Mouse (Mus musculus): ENCODE measurements at regions not wholly inside any gene's neighbourhood (a gene's known extent, or its start where the extent isn't known, plus 50 kb on each side); places are given as distances from the start of the nearest gene placed in this dataset.

DNA sequence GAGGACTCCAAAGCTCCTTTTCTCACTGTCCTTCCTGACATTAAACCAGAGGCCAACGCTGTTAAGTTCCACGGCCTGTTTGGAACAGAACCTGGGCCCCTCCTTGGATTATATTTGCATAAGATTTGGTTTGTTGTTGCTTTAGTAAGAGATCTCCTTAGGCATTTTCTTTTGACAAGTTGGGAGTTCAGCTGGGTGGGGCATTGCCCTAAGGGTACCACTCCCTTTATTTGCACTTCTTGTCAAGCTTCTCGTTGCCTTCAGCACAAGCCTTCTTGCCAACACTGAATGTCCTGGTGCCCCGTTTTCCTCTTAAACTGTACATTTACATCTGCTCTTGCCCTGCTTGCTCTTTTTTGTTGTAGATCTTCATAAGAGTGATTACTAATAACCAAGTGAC is 317.5 kb upstream of the Adamts9 start:
- TF ChIP-seq MAFK (IDR thresholded peaks at IDR 0.05; ENCODE audit: borderline replicate concordance, low read depth, low read length) (no peak), JUND (IDR thresholded peaks at IDR 0.05; ENCODE audit: low read depth, low read length) (no peak), UBTF (IDR thresholded peaks at IDR 0.05; ENCODE audit: borderline replicate concordance, insufficient read depth, low read depth, low read length) (no peak), RAD21 (IDR thresholded peaks at IDR 0.05; ENCODE audit: low read depth, low read length) (no peak), USF2 (IDR thresholded peaks at IDR 0.05; ENCODE audit: borderline replicate concordance in 1 of 2, insufficient read depth in 1 of 2, low read depth in 1 of 2, low read length in 2 of 2) (no peak), MEF2A (IDR thresholded peaks at IDR 0.05; ENCODE audit: extremely low read depth, insufficient replicate concordance, low read depth, low read length, poor library complexity, severe bottlenecking) (no peak), MYC (IDR thresholded peaks at IDR 0.05; ENCODE audit: low read depth, low read length) (no peak), RCOR1 (IDR thresholded peaks at IDR 0.05; ENCODE audit: low read depth, low read length) (no peak), ELF1 (IDR thresholded peaks at IDR 0.05; ENCODE audit: low read depth, low read length) (no peak), NRF1 (IDR thresholded peaks at IDR 0.05; ENCODE audit: insufficient read depth, low read depth, low read length, poor library complexity, severe bottlenecking) (no peak), ZMIZ1 (IDR thresholded peaks at IDR 0.05; ENCODE audit: low read depth, low read length) (no peak)
- no peaks in the 10 kb centered on the region for H3K27me3 ChIP-seq (ENCODE audit: control insufficient read depth in 1 of 2, insufficient read depth in 2 of 2, low read length in 2 of 2)
- no peaks in the 10 kb centered on the region for H3K9me3 ChIP-seq (replicated peaks; ENCODE audit: insufficient read depth, low read length)
- no peak overlapping the region for H3K4me3 ChIP-seq (ENCODE audit: control insufficient read depth in 1 of 2, insufficient read depth in 1 of 2, low read depth in 2 of 2, low read length in 2 of 2)
- no peak overlapping the region for H3K9ac ChIP-seq (ENCODE audit: control insufficient read depth, low read depth, low read length, poor library complexity, severe bottlenecking)
- H3K79me2 ChIP-seq (ENCODE audit: control insufficient read depth, insufficient read depth, low read length, poor library complexity), result no peaks in the 10 kb centered on the region
- H3K27ac ChIP-seq (ENCODE audit: control insufficient read depth, low read depth, low read length), result no peak overlapping the region
- H3K4me1 ChIP-seq (ENCODE audit: control insufficient read depth in 1 of 2, insufficient read depth in 2 of 2, low read length in 2 of 2), result no peaks in the 10 kb centered on the region
- DNase-seq (ENCODE audit: low read depth, low spot score), result no peak
- H3K36me3 ChIP-seq (ENCODE audit: control insufficient read depth in 1 of 2, insufficient read depth in 2 of 2, low read length in 2 of 2), result no peaks in the 10 kb centered on the region

DNA sequence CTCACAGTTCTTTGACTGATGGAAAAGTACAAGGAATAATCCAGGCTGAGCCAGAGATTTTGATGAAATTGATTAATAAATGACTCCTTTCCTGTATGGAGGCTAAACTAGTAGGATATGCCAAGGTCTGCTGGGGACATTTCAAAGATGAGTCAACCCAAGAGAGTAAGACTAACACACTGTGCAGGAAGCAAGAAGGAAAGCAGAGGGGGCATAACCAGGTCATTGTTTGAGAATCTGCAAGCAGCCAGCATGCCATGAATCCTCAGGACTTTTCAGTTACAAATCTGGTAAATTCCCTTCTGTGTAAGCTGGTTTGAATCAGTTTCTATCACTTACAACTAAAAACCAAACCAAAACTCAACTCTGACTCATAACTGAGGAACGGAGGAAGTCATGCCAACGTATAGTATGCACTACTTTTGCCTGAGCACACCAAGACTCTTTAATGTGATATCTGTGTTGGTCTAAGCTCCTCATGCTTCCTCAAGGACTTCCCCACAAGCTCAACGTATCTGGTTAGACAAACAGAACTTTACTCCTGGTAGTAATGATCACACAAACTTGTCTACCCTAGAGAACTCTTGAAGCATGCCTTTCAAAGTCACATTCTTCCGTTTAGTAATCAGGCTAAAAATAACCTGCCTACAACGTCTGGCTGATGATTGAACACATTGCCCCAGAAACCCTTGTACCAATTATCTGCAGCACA is 314.0 kb upstream of the Adamts9 start:
- no peak overlapping the region for H3K27ac ChIP-seq (ENCODE audit: control insufficient read depth, low read depth, low read length)
- H3K79me2 ChIP-seq (ENCODE audit: control insufficient read depth, insufficient read depth, low read length, poor library complexity), result no peaks in the 10 kb centered on the region
- no peak for DNase-seq (ENCODE audit: low read depth, low spot score)
- no peak overlapping the region for H3K4me3 ChIP-seq (ENCODE audit: control insufficient read depth in 1 of 2, insufficient read depth in 1 of 2, low read depth in 2 of 2, low read length in 2 of 2)
- H3K9me3 ChIP-seq (replicated peaks; ENCODE audit: insufficient read depth, low read length), result no peaks in the 10 kb centered on the region
- no peaks in the 10 kb centered on the region for H3K4me1 ChIP-seq (ENCODE audit: control insufficient read depth in 1 of 2, insufficient read depth in 2 of 2, low read length in 2 of 2)
- H3K27me3 ChIP-seq (ENCODE audit: control insufficient read depth in 1 of 2, insufficient read depth in 2 of 2, low read length in 2 of 2), result no peaks in the 10 kb centered on the region
- no peaks in the 10 kb centered on the region for H3K36me3 ChIP-seq (ENCODE audit: control insufficient read depth in 1 of 2, insufficient read depth in 2 of 2, low read length in 2 of 2)
- TF ChIP-seq MYB (IDR thresholded peaks at IDR 0.05; ENCODE audit: low read depth, low read length), result no peak
- TF ChIP-seq NELFE (IDR thresholded peaks at IDR 0.05; ENCODE audit: low read depth, low read length), result no peak
- no peak for TF ChIP-seq CHD2 (IDR thresholded peaks at IDR 0.05; ENCODE audit: low read length)
- TF ChIP-seq RAD21 (IDR thresholded peaks at IDR 0.05; ENCODE audit: low read depth, low read length), result no peak
- TF ChIP-seq UBTF (IDR thresholded peaks at IDR 0.05; ENCODE audit: borderline replicate concordance, insufficient read depth, low read depth, low read length), result no peak
- no peak for TF ChIP-seq ZMIZ1 (IDR thresholded peaks at IDR 0.05; ENCODE audit: low read depth, low read length)
- TF ChIP-seq BHLHE40 (IDR thresholded peaks at IDR 0.05; ENCODE audit: borderline replicate concordance, low read depth, low read length), result no peak
- TF ChIP-seq ZC3H11A (IDR thresholded peaks at IDR 0.05; ENCODE audit: low read depth, low read length), result no peak
- TF ChIP-seq CTCF (IDR thresholded peaks at IDR 0.05 in 2 of 3, conservative IDR thresholded peaks at IDR 0.05 in 1 of 3; ENCODE audit: control insufficient read depth in 1 of 3, insufficient read depth in 1 of 3, low read depth in 2 of 3, low read length in 3 of 3, poor library complexity in 1 of 3, severe bottlenecking in 1 of 3), result no peak
- TF ChIP-seq MAX (IDR thresholded peaks at IDR 0.05; ENCODE audit: low read length), result no peak
- TF ChIP-seq SIN3A (IDR thresholded peaks at IDR 0.05; ENCODE audit: low read length), result no peak
- no peak for TF ChIP-seq POLR2AphosphoS5 (IDR thresholded peaks at IDR 0.05; ENCODE audit: borderline replicate concordance, low read depth, low read length)
- TF ChIP-seq ELF1 (IDR thresholded peaks at IDR 0.05; ENCODE audit: low read depth, low read length), result no peak
- no peak for TF ChIP-seq TBP (IDR thresholded peaks at IDR 0.05; ENCODE audit: low read depth, low read length)
- no peak for TF ChIP-seq MYC (IDR thresholded peaks at IDR 0.05; ENCODE audit: low read depth, low read length)
- TF ChIP-seq NRF1 (IDR thresholded peaks at IDR 0.05; ENCODE audit: insufficient read depth, low read depth, low read length, poor library complexity, severe bottlenecking), result no peak
- TF ChIP-seq TCF12 (IDR thresholded peaks at IDR 0.05; ENCODE audit: low read depth, low read length), result no peak
- no peak for TF ChIP-seq ZNF384 (IDR thresholded peaks at IDR 0.05; ENCODE audit: low read depth, low read length)
- no peak for TF ChIP-seq POLR2A (IDR thresholded peaks at IDR 0.05; ENCODE audit: control insufficient read depth in 1 of 2, insufficient read depth in 1 of 2, low read depth in 1 of 2, low read length in 2 of 2, poor library complexity in 1 of 2)
- no peak overlapping the region for H3K9ac ChIP-seq (ENCODE audit: control insufficient read depth, low read depth, low read length, poor library complexity, severe bottlenecking)
